Mouse (Mus musculus) bone marrow macrophage, adult 2 months (primary cell): ENCODE measurements around the gene Gng7. TPM values are rescaled to one million over a fixed set of nuclear protein-coding genes. Genes with fewer than 3 reads are reported as not detected.
A peak's percentile ranks its signal among the peaks of the same experiment; 100 is the strongest.

Experiments
- H3K27ac ChIP-seq: 2 replicates; pipeline ENCODE4 v1.5.1; 2012; ENCODE audit warnings: low read depth, low read length; ENCODE audit not compliant: insufficient read depth
- H3K4me1 ChIP-seq: 2 replicates; pipeline ENCODE4 v1.6.1; 2012; ENCODE audit warnings: low read length; ENCODE audit not compliant: control insufficient read depth, insufficient read depth
- H3K4me3 ChIP-seq: 2 replicates; pipeline ENCODE4 v1.5.1; 2012; ENCODE audit warnings: mild to moderate bottlenecking, low read length, moderate library complexity; ENCODE audit not compliant: insufficient read depth
- CTCF ChIP-seq: IDR thresholded peaks from 2 replicates; pipeline ENCODE4 v1.5.1; 2012; ENCODE audit warnings: low read depth, mild to moderate bottlenecking, low read length, moderate library complexity
- POLR2A ChIP-seq: IDR thresholded peaks from 2 replicates; pipeline ENCODE4 v1.6.1; 2012; ENCODE audit warnings: mild to moderate bottlenecking, low read depth, low read length, borderline replicate concordance
- polyA plus RNA-seq: library from polyadenylated mRNA; stranded (reverse); fragments of >200 nt; gene quantifications from 2 replicates; pipeline ENCODE4 v1.2.4, GENCODE M21; 2012; ENCODE audit not compliant: missing spikeins, insufficient read depth, insufficient read length

Gng7 gene
- polyA plus RNA-seq, 1 experiment = 4.6 TPM

DNA sequence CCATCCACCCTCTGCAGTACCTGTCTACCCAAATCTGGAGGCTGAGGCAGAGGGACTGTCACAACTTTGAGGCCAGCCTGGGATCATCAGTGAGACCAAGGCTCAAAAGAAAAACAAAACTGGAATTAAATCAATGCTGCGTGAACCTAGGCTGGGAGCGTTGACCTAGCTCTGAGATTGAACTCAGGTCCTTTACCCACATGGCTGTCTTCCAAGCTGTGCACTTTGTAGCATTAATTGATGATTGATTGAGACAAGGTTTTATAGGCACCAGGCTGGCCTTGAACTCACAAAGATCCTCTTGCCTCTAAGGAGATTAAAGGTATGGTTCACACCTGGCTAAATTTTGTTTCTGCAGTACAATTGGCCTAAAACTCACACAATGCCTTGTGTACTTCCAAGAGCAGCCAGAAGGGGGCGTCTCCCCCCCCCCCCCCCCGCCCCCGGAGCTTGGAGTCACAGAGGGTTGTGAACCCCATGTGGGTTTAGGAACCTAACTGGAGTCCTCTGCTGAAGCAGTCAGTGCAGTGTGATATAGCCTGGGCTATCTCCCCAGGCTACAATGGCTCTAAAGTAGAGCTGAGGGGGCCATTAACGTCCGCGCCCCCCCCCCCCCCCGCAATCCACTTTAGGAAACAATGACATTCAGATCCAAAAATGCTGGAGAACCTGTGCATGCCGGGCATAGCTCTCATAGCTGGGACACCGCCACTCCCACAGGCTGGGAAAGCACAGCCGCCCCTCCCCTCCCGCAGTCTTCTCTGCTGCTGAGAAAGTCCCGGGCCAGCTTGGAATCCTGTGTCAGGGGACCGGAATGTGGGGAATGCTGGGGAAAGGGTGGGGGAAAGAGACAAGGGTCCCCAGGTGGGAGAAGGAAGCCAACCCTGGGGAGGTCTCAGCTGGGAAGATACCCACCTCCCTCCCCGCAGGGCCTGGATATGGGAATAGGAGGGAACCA, 53.9 kb downstream of the Gng7 start:
- H3K4me3 ChIP-seq = no peak overlapping the region
- peaks cover 36% of the 10 kb centered on the region for H3K4me1 ChIP-seq
- no peak overlapping the region for H3K27ac ChIP-seq
- TF ChIP-seq POLR2A (no peak), CTCF (peak; percentile 74)

GRCm38 (mm10) chr10:80958979-80959637, 55.6 kb downstream of the Gng7 start:
- peaks cover 26% of the 10 kb centered on the region for H3K4me1 ChIP-seq
- H3K27ac ChIP-seq = no peak overlapping the region
- TF ChIP-seq POLR2A = no peak
- no peak for TF ChIP-seq CTCF
- no peak overlapping the region for H3K4me3 ChIP-seq

DNA sequence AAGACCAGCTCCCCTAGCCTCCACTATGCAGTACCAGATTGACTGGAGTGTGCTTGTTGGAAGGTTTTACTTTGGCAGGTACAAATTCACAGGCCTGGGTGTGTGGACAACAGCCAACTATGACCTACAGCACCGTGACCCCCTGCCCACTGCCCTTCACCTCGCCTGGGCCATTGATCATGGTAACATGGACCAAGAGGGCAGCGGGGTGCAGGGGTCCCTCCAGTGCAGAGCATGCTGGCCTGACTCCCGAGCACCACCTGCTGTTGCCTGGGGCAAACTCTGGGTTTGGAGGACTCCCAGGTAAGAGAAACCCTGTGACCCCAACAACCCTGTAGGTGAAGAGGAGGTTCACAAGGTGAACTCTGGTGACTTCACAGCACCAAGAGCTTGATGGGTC, 57.0 kb downstream of the Gng7 start:
- Histone ChIP-seq H3K4me3 (no peak overlapping the region), H3K4me1 (peaks cover 15% of the 10 kb centered on the region), H3K27ac (no peak overlapping the region)
- TF ChIP-seq POLR2A (no peak), CTCF (no peak)

GRCm38 (mm10) chr10:80956901-80957300, 57.8 kb downstream of the Gng7 start:
- Histone ChIP-seq H3K27ac (no peak overlapping the region), H3K4me1 (peaks cover 6% of the 10 kb centered on the region), H3K4me3 (no peak overlapping the region)
- TF ChIP-seq POLR2A (no peak), CTCF (no peak)

DNA sequence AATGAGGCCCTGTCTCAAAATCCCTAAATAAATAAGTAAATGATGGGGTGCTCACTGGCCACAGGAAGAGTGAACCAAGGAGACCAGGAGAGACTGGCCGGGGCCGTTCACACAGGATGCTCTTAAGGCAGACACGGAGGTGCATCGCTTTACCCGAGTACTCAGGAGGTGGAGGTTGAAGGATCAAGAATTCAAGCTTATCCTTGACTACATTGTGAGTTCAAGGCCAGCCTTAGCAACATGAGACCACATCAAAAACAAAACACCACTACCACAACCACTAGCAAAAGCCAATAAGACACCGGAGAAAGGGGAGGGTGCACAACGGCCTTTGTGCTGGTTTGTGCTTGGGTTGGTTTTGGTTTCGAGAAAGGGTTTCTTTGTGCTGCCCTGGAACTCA, 58.4 kb downstream of the Gng7 start:
- Histone ChIP-seq H3K27ac (no peak overlapping the region), H3K4me1 (peaks cover 3% of the 10 kb centered on the region; the same call in 1 of the 2 replicates)
- TF ChIP-seq POLR2A (no peak), CTCF (no peak)

DNA sequence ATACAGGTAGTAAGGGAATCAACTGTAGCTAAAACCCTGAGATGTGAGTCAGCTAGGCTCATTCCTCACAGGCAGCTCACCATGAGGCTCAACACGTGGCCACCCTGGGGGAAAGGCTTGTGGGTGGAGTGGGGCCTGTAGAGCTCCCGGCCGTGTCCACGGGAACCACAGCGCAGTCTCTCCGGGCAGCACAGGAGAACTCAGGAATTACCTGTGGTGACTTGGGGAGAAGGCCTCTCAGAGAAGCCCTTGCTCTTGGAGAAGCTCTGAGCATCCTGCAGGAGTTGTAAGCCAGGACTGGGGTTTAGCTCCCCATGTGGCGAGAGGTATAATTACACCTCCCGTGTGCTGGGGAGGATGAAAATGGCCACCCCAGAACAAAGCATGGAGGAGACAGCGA, 59.2 kb downstream of the Gng7 start:
- H3K4me3 ChIP-seq = no peak overlapping the region
- no peak overlapping the region for H3K27ac ChIP-seq
- no peaks in the 10 kb centered on the region for H3K4me1 ChIP-seq
- TF ChIP-seq POLR2A = no peak
- peak; percentile 45 for TF ChIP-seq CTCF

More for the DNA sequence above, 58.4 kb downstream of the Gng7 start:
- H3K4me3 ChIP-seq = no peak overlapping the region

DNA sequence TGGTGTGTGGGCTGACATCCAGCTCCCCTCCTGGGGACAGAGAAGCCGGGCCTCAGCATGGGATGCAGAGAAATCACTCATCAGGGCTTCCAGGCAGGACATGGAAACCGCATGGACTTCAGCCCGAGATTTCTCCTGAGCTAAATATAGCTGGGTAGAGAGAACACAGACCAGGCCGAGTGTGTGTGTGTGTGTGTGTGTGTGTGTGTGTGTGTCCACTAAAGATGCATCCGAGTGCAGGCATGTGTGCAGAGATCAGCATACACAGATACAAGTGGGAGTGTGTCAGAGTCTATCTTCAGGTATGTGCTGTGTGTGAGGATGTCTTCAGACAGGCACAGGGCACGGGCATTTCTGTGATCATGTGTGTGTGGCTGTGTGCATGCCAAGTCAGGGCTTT, 59.9 kb downstream of the Gng7 start:
- no peak overlapping the region for H3K4me3 ChIP-seq
- peaks cover under 1% of the 10 kb centered on the region; the same call in 1 of the 2 replicates for H3K4me1 ChIP-seq
- TF ChIP-seq POLR2A = no peak
- TF ChIP-seq CTCF = no peak
- H3K27ac ChIP-seq = no peak overlapping the region

- H3K27ac ChIP-seq = no peak overlapping the region
- no peak for TF ChIP-seq CTCF
- no peak for TF ChIP-seq POLR2A
- H3K4me3 ChIP-seq = no peak overlapping the region
- H3K4me1 ChIP-seq = peaks cover 5% of the 10 kb centered on the region
Observed at GRCm38 (mm10) chr10:80954415-80954814, 60.3 kb downstream of the Gng7 start.

GRCm38 (mm10) chr10:80952449-80952848, 62.3 kb downstream of the Gng7 start:
- Histone ChIP-seq H3K27ac (no peak overlapping the region), H3K4me1 (peaks cover 23% of the 10 kb centered on the region), H3K4me3 (no peak overlapping the region)
- TF ChIP-seq POLR2A (no peak), CTCF (no peak)

DNA sequence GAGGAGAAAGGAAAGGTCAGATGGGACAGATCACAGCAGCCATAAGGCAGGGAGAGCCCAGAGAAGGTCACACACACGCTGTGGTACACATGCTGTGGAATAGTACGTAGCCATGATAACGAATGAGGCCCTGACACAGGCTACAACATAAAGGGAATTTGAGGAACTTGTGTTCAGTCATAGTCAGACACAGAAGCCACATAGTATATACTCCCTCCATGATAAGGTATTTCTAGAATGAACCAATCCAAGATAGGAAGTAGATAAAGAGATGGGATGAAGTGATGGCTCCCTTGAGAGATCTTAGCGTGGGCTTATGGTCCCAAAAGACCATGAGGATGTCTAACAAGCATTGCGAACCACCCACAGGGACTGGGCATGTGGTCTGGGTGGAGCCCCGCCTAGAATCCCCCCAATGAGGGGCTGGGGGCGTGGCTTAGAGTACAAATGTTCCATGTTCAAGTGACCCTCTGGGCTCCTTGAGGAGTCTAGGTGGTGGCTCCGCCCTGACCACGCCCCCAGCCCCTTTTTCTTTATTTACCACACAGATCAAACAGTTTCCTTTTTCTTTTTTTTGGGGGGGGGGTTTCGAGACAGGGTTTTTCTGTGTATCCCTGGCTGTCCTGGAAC, 62.9 kb downstream of the Gng7 start:
- peaks cover 28% of the 10 kb centered on the region for H3K4me1 ChIP-seq
- H3K4me3 ChIP-seq = no peak overlapping the region
- TF ChIP-seq POLR2A = no peak
- H3K27ac ChIP-seq = no peak overlapping the region

- H3K27ac ChIP-seq = no peak overlapping the region
- TF ChIP-seq POLR2A (no peak), CTCF (no peak)
Observed at GRCm38 (mm10) chr10:80950314-80950713, 64.4 kb downstream of the Gng7 start.

More at GRCm38 (mm10) chr10:80950314-80950713, 64.4 kb downstream of the Gng7 start:
- no peak overlapping the region for H3K4me3 ChIP-seq
- peaks cover 31% of the 10 kb centered on the region for H3K4me1 ChIP-seq
